Mouse (Mus musculus) CH12.LX (cell line): ENCODE data around the gene Myt1l. TPM values are rescaled to one million over a fixed set of nuclear protein-coding genes. Genes with fewer than 3 reads are reported as not detected.

Experiments
- DNase-seq: peaks from one replicate; pipeline ENCODE4 v3.0.0-alpha.2; 2013; ENCODE audit errors: extremely low read depth
- H3K27ac ChIP-seq: 2 replicates; pipeline ENCODE4 v1.5.1; 2012; ENCODE audit warnings: low read depth, mild to moderate bottlenecking, control low read depth, moderate library complexity; ENCODE audit not compliant: insufficient read depth
- H3K27me3 ChIP-seq: replicated peaks from 2 replicates; pipeline ENCODE3; 2012; ENCODE audit warnings: inconsistent platforms
- H3K36me3 ChIP-seq, 2 experiments: replicated peaks in 1 of 2; 2 replicates each; pipeline versions ENCODE3 to v1.6.1; 2012; ENCODE audit warnings: inconsistent platforms in 1 of 2, low read length in 1 of 2, mild to moderate bottlenecking in 1 of 2, mixed read lengths in 1 of 2, moderate library complexity in 1 of 2; ENCODE audit not compliant: control insufficient read depth in 1 of 2, insufficient read depth in 1 of 2
- H3K4me1 ChIP-seq, 2 experiments: 2 replicates each; pipeline ENCODE4 v1.6.1; 2012; ENCODE audit warnings: inconsistent platforms in 1 of 2, moderate library complexity in 1 of 2; ENCODE audit not compliant: insufficient read depth in 2 of 2, control insufficient read depth in 1 of 2
- H3K4me2 ChIP-seq: 2 replicates; pipeline ENCODE4 v1.6.1; 2012; ENCODE audit warnings: low read depth, mild to moderate bottlenecking, control low read depth; ENCODE audit not compliant: poor library complexity, insufficient read depth, severe bottlenecking
- H3K4me3 ChIP-seq, 3 experiments: fragments of 150-350 bp in 1 of 3; sonication (generic) in 1 of 3; replicated peaks in 1 of 3; 2 replicates each; pipeline versions ENCODE3 to v1.5.1; 2011 to 2012; ENCODE audit warnings: low read depth in 2 of 3, low read length in 2 of 3, mild to moderate bottlenecking in 2 of 3, moderate library complexity in 2 of 3, control low read depth in 1 of 3, improper control_type of control experiment in 1 of 3, inconsistent platforms in 1 of 3, mixed read lengths in 1 of 3; ENCODE audit not compliant: poor library complexity in 1 of 3
- H3K79me2 ChIP-seq: replicated peaks from 2 replicates; pipeline ENCODE4 v1.6.1; 2012; ENCODE audit warnings: mild to moderate bottlenecking, moderate library complexity; ENCODE audit not compliant: control insufficient read depth, poor library complexity, insufficient read depth, severe bottlenecking; ENCODE audit errors: extremely low read depth
- H3K9ac ChIP-seq: 2 replicates; pipeline ENCODE4 v1.6.1; 2012; ENCODE audit warnings: low read depth, mild to moderate bottlenecking, control low read depth, moderate library complexity; ENCODE audit not compliant: insufficient read depth
- H3K9me3 ChIP-seq: replicated peaks from 2 replicates; pipeline ENCODE3; 2012; ENCODE audit warnings: low read length, inconsistent platforms, mixed read lengths
- BHLHE40 ChIP-seq: IDR thresholded peaks from 2 replicates; pipeline ENCODE4 v1.6.1; 2011; ENCODE audit warnings: mild to moderate bottlenecking, low read depth, low read length, improper control_type of control experiment
- CHD1 ChIP-seq: IDR thresholded peaks from 2 replicates; pipeline ENCODE4 v1.6.1; 2012; ENCODE audit warnings: low read depth, low read length, improper control_type of control experiment, inconsistent platforms
- CHD2 ChIP-seq: IDR thresholded peaks from 2 replicates; pipeline ENCODE4 v1.6.1; 2011; ENCODE audit warnings: low read length, improper control_type of control experiment
- CTCF ChIP-seq, 2 experiments: IDR thresholded peaks in 1 of 2; conservative IDR thresholded peaks in 1 of 2; 2 replicates each; pipeline ENCODE4 v1.5.1; 2011 to 2012; ENCODE audit warnings: low read depth in 2 of 2, low read length in 2 of 2, improper control_type of control experiment in 1 of 2, inconsistent platforms in 1 of 2, mild to moderate bottlenecking in 1 of 2, moderate library complexity in 1 of 2
- E2F4 ChIP-seq: IDR thresholded peaks from 2 replicates; pipeline ENCODE4 v1.6.1; 2011; ENCODE audit warnings: low read depth, low read length, improper control_type of control experiment; ENCODE audit not compliant: insufficient replicate concordance
- ELF1 ChIP-seq: IDR thresholded peaks from 2 replicates; pipeline ENCODE4 v1.6.1; 2014; ENCODE audit warnings: low read depth, mild to moderate bottlenecking, inconsistent platforms, low read length, improper control_type of control experiment
- ETS1 ChIP-seq: conservative IDR thresholded peaks from 2 replicates; pipeline ENCODE4 v1.6.1; 2012; ENCODE audit warnings: low read depth, mild to moderate bottlenecking, inconsistent platforms, low read length, improper control_type of control experiment, moderate library complexity
- GABPA ChIP-seq: IDR thresholded peaks from 2 replicates; pipeline ENCODE4 v1.6.1; 2012; ENCODE audit warnings: low read depth, low read length, improper control_type of control experiment, inconsistent platforms; ENCODE audit not compliant: insufficient replicate concordance
- IRF4 ChIP-seq: IDR thresholded peaks from 2 replicates; pipeline ENCODE4 v1.6.1; 2014; ENCODE audit warnings: low read depth, mild to moderate bottlenecking, inconsistent platforms, low read length, improper control_type of control experiment
- JUN ChIP-seq: IDR thresholded peaks from 2 replicates; pipeline ENCODE4 v1.6.1; 2011; ENCODE audit warnings: low read depth, mild to moderate bottlenecking, low read length, improper control_type of control experiment, moderate library complexity; ENCODE audit not compliant: insufficient read depth
- MAFK ChIP-seq: IDR thresholded peaks from 2 replicates; pipeline ENCODE4 v1.6.1; 2011; ENCODE audit warnings: low read length, improper control_type of control experiment; ENCODE audit not compliant: insufficient replicate concordance
- MAX ChIP-seq: IDR thresholded peaks from 2 replicates; pipeline ENCODE4 v1.6.1; 2011; ENCODE audit warnings: low read length, improper control_type of control experiment
- MAZ ChIP-seq: IDR thresholded peaks from 2 replicates; pipeline ENCODE4 v1.6.1; 2012; ENCODE audit warnings: low read depth, mild to moderate bottlenecking, inconsistent platforms, low read length, improper control_type of control experiment, moderate library complexity
- MEF2A ChIP-seq: IDR thresholded peaks from 2 replicates; pipeline ENCODE4 v1.6.1; 2014; ENCODE audit warnings: low read depth, mild to moderate bottlenecking, inconsistent platforms, low read length, improper control_type of control experiment, borderline replicate concordance
- MXI1 ChIP-seq: IDR thresholded peaks from 2 replicates; pipeline ENCODE4 v1.6.1; 2011; ENCODE audit warnings: mild to moderate bottlenecking, low read depth, low read length, improper control_type of control experiment
- NRF1 ChIP-seq: IDR thresholded peaks from 2 replicates; pipeline ENCODE4 v1.6.1; 2014; ENCODE audit warnings: low read depth, mild to moderate bottlenecking, inconsistent platforms, low read length, improper control_type of control experiment, moderate library complexity
- PAX5 ChIP-seq: IDR thresholded peaks from 2 replicates; pipeline ENCODE4 v1.6.1; 2012; ENCODE audit warnings: low read length, inconsistent platforms, mixed read lengths
- POLR2A ChIP-seq: IDR thresholded peaks from 2 replicates; pipeline ENCODE4 v1.6.1; 2011; ENCODE audit warnings: low read depth, mild to moderate bottlenecking, improper control_type of control experiment, low read length
- POLR2AphosphoS2 ChIP-seq: IDR thresholded peaks from 2 replicates; pipeline ENCODE4 v1.6.1; 2011; ENCODE audit warnings: low read depth, low read length, improper control_type of control experiment
- TBP ChIP-seq: conservative IDR thresholded peaks from 2 replicates; pipeline ENCODE4 v1.6.1; 2011; ENCODE audit warnings: low read depth, low read length, improper control_type of control experiment
- TCF12 ChIP-seq: IDR thresholded peaks from 2 replicates; pipeline ENCODE4 v1.6.1; 2014; ENCODE audit warnings: low read depth, mild to moderate bottlenecking, inconsistent platforms, low read length, improper control_type of control experiment
- UBTF ChIP-seq: IDR thresholded peaks from 2 replicates; pipeline ENCODE4 v1.6.1; 2012; ENCODE audit warnings: low read depth, mild to moderate bottlenecking, inconsistent platforms, low read length, improper control_type of control experiment, moderate library complexity
- USF1 ChIP-seq: IDR thresholded peaks from 2 replicates; pipeline ENCODE4 v1.6.1; 2014; ENCODE audit warnings: low read depth, mild to moderate bottlenecking, inconsistent platforms, low read length, improper control_type of control experiment
- USF2 ChIP-seq: conservative IDR thresholded peaks from 2 replicates; pipeline ENCODE4 v1.6.1; 2011; ENCODE audit warnings: low read depth, low read length, improper control_type of control experiment
- ZC3H11A ChIP-seq: IDR thresholded peaks from 2 replicates; pipeline ENCODE4 v1.6.1; 2012; ENCODE audit warnings: low read depth, mild to moderate bottlenecking, inconsistent platforms, low read length, improper control_type of control experiment
- ZNF384 ChIP-seq: IDR thresholded peaks from 2 replicates; pipeline ENCODE4 v1.6.1; 2012; ENCODE audit warnings: low read depth, low read length, improper control_type of control experiment, inconsistent platforms
- dilution Hi-C: fragments of 300-500 bp; cut with MboI; formaldehyde crosslinking; loops from 2 replicates; pipeline ENCODE4 v1.14.3; 2020; ENCODE audit warnings: low sequenced_read_pairs; ENCODE audit not compliant: extremely low pct_unique_long_range_greater_than_20kb, extremely low pct_ligation_motif_present
- in situ Hi-C: fragments of 300-500 bp; cut with MboI; formaldehyde crosslinking; loops from 3 replicates; pipeline ENCODE4 v1.14.3; 2019; ENCODE audit warnings: low sequenced_read_pairs, low pct_ligation_motif_present, low pct_unique_long_range_greater_than_20kb, mixed read lengths
- polyA plus RNA-seq: library from polyadenylated mRNA; unstranded; fragments of >175 nt; gene quantifications from 2 replicates; pipeline ENCODE4 v1.2.1, GENCODE M21; 2012; ENCODE audit warnings: low read depth; ENCODE audit not compliant: insufficient read length
- total RNA-seq, 2 experiments: library from RNA; depleted of rRNA; stranded (reverse); fragments of 300-350 nt in 1 of 2; fragments of >200 nt in 1 of 2; gene quantifications; 2 replicates each; pipeline ENCODE4 v1.2.3; 2012 to 2014

The Myt1l gene
- total and polyA plus RNA-seq, 3 experiments: 0.31 to 1.1 TPM; not detected in 1

- in situ Hi-C loops: no loop called here
- Histone ChIP-seq H3K27me3 (no peaks in the 10 kb centered on the region), H3K9me3 (no peaks in the 10 kb centered on the region), H3K9ac (no peak overlapping the region), H3K4me1 (peaks cover 0 to 5% of the 10 kb centered on the region in 2 experiments; a peak in 1 of 4 replicates), H3K4me2 (no peak overlapping the region), H3K27ac (no peak overlapping the region), H3K79me2 (no peaks in the 10 kb centered on the region), H3K4me3 (no peak overlapping the region), H3K36me3 (no peaks in the 10 kb centered on the region)
- dilution Hi-C loops: no loop called here
- no peak for DNase-seq
- no peak for TF ChIP-seq IRF4
- no peak for TF ChIP-seq E2F4
- TF ChIP-seq GABPA: no peak
- no peak for TF ChIP-seq NRF1
- no peak for TF ChIP-seq POLR2AphosphoS2
- TF ChIP-seq MEF2A: no peak
- no peak for TF ChIP-seq TBP
- no peak for TF ChIP-seq UBTF
- TF ChIP-seq ETS1: no peak
- no peak for TF ChIP-seq PAX5
- no peak for TF ChIP-seq ELF1
- TF ChIP-seq MXI1: no peak
- no peak for TF ChIP-seq USF1
- TF ChIP-seq CHD2: no peak
- no peak for TF ChIP-seq MAZ
- no peak for TF ChIP-seq BHLHE40
- TF ChIP-seq ZC3H11A: no peak
- no peak for TF ChIP-seq CTCF (conservative IDR thresholded peaks at IDR 0.05 in 1 of 2, IDR thresholded peaks at IDR 0.05 in 1 of 2; ENCODE audit: low read depth in 2 of 2, low read length in 2 of 2)
- no peak for TF ChIP-seq USF2
These were observed 27.5 kb downstream of the Myt1l start for GRCm38 (mm10) chr12:29555718-29556117.

- in situ Hi-C loops (no loop called here), dilution Hi-C loops (no loop called here)
- Histone ChIP-seq H3K79me2 (no peaks in the 10 kb centered on the region), H3K27me3 (no peaks in the 10 kb centered on the region), H3K36me3 (no peaks in the 10 kb centered on the region), H3K27ac (no peak overlapping the region), H3K9me3 (no peaks in the 10 kb centered on the region), H3K4me3 (no peak overlapping the region), H3K4me2 (no peak overlapping the region), H3K9ac (no peak overlapping the region), H3K4me1 (peaks cover 0 to 5% of the 10 kb centered on the region in 2 experiments; a peak in 1 of 4 replicates)
- DNase-seq: no peak
- TF ChIP-seq MAX: no peak
- no peak for TF ChIP-seq JUN
- TF ChIP-seq CHD2: no peak
- TF ChIP-seq ZNF384: no peak
- no peak for TF ChIP-seq POLR2AphosphoS2
- TF ChIP-seq POLR2A: no peak
- TF ChIP-seq CHD1: no peak
- TF ChIP-seq MAFK: no peak
- TF ChIP-seq TCF12: no peak
These were observed 28.2 kb downstream of the Myt1l start for GRCm38 (mm10) chr12:29556408-29556807.
